Mouse (Mus musculus) kidney, postnatal 36 days (tissue): ENCODE measurements at regions not wholly inside any gene's neighbourhood (a gene's known extent, or its start where the extent isn't known, plus 50 kb on each side); places are given as distances from the start of the nearest gene placed in this dataset.

Experiments
- DNase-seq, 2 experiments: peaks; one replicate each; pipeline ENCODE4 v3.0.0; 2021 to 2022; ENCODE audit warnings: mixed read lengths in 2 of 2

GRCm38 (mm10) chr5:18916688-18917285 is 310.0 kb upstream of the Magi2 start:
- peak in 1 of 2 experiments; percentile 64 for DNase-seq

DNA sequence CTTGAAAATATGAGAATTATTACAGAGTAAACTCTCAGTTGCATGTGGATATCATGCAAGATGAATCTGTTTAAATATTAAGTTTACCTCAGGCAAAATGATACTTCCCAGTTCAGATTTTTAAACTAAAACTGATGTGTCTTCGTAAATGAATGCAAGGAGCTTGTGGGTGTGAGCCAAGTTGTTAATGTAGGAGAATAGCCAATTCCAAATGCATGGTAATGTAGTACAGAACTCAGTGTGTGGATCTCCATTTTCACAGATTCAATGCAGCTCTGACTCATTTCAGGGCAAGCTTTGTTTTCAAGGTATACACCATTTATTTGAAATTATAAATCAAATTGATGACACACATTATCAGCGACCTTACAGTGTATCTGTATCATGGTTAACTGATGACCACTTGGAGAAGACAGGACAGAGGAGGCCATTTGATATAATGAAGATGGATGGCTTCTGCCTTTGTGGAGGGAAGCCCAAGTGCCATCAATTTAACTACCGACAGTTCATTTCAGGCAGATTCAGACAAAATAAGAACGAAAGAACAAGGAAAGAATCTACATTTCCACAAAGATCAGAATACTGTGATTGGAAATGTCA is 272.9 kb upstream of the Magi2 start:
- no peak for DNase-seq
